Mouse (Mus musculus): ENCODE data around the gene Cttnbp2nl. TPM values are rescaled to one million over a fixed set of nuclear protein-coding genes. Genes with fewer than 3 reads are reported as not detected.

Cttnbp2nl gene
- polyA plus RNA-seq, 1 experiment from 2014 or later = 34.3 TPM

- WGBS = 88% methylated on average over 10 of the region's 10 CpGs
- no peak overlapping the region for H3K4me3 ChIP-seq
- H3K4me1 ChIP-seq = peaks cover 18% of the 10 kb centered on the region
- no peak for DNase-seq (ENCODE audit: extremely low spot score, low spot score)
- H3K36me3 ChIP-seq (replicated peaks) = peaks cover 94% of the 10 kb centered on the region
- no peak overlapping the region for H3K27ac ChIP-seq
- H3K27me3 ChIP-seq (ENCODE audit: poor library complexity, severe bottlenecking) = peaks cover 11% of the 10 kb centered on the region; the same call in 1 of the 2 replicates
- H3K9me3 ChIP-seq = no peaks in the 10 kb centered on the region
These were observed 47.9 kb downstream of the Cttnbp2nl start for GRCm38 (mm10) chr3:105005011-105005410.

GRCm38 (mm10) chr3:105003960-105004463 is 48.9 kb downstream of the Cttnbp2nl start:
- Histone ChIP-seq H3K4me3 (no peak overlapping the region), H3K27me3 (ENCODE audit: poor library complexity, severe bottlenecking) (peaks cover 16% of the 10 kb centered on the region; the same call in 1 of the 2 replicates), H3K9me3 (no peaks in the 10 kb centered on the region), H3K36me3 (replicated peaks) (peaks cover 84% of the 10 kb centered on the region), H3K27ac (no peak overlapping the region), H3K4me1 (peaks cover 18% of the 10 kb centered on the region)
- no peak for DNase-seq (ENCODE audit: extremely low spot score, low spot score)
- 68% methylated on average over 14 of the region's 14 CpGs for WGBS

GRCm38 (mm10) chr3:105001374-105001773 is 51.6 kb downstream of the Cttnbp2nl start:
- Histone ChIP-seq H3K4me3 (no peak overlapping the region), H3K9me3 (no peaks in the 10 kb centered on the region), H3K36me3 (replicated peaks) (peaks cover 57% of the 10 kb centered on the region), H3K27me3 (ENCODE audit: poor library complexity, severe bottlenecking) (peaks cover 16% of the 10 kb centered on the region; the same call in 1 of the 2 replicates), H3K27ac (no peak overlapping the region), H3K4me1 (peaks cover 38% of the 10 kb centered on the region)
- no peak for DNase-seq (ENCODE audit: extremely low spot score, low spot score)
- 72% methylated on average over 6 of the region's 6 CpGs for WGBS

- Histone ChIP-seq H3K4me1 (peaks cover 38% of the 10 kb centered on the region), H3K36me3 (replicated peaks) (peaks cover 49% of the 10 kb centered on the region), H3K27ac (no peak overlapping the region), H3K27me3 (ENCODE audit: poor library complexity, severe bottlenecking) (peaks cover 16% of the 10 kb centered on the region; the same call in 1 of the 2 replicates), H3K4me3 (no peak overlapping the region), H3K9me3 (no peaks in the 10 kb centered on the region)
- no peak for DNase-seq (ENCODE audit: extremely low spot score, low spot score)
- 87% methylated on average over 8 of the region's 8 CpGs for WGBS
These were observed 52.4 kb downstream of the Cttnbp2nl start for GRCm38 (mm10) chr3:105000561-105000960.

GRCm38 (mm10) chr3:104997563-104997962 is 55.4 kb downstream of the Cttnbp2nl start:
- WGBS = 39% methylated on average over 6 of the region's 6 CpGs
- 0 out of 2 replicates have a peak, but pooled peaks cover 10% of the 10 kb centered on the region for H3K27me3 ChIP-seq (ENCODE audit: poor library complexity, severe bottlenecking)
- no peak overlapping the region for H3K4me3 ChIP-seq
- peaks cover 19% of the 10 kb centered on the region for H3K36me3 ChIP-seq (replicated peaks)
- H3K9me3 ChIP-seq = no peaks in the 10 kb centered on the region
- peaks cover 41% of the 10 kb centered on the region for H3K4me1 ChIP-seq
- DNase-seq (ENCODE audit: extremely low spot score, low spot score) = no peak
- 0 out of 2 replicates have a peak overlapping the region, but pooled peaks have one; percentile 26 for H3K27ac ChIP-seq

- no peak for DNase-seq (ENCODE audit: extremely low spot score, low spot score)
- Histone ChIP-seq H3K4me1 (peaks cover 37% of the 10 kb centered on the region), H3K9me3 (no peaks in the 10 kb centered on the region), H3K27ac (no peak overlapping the region), H3K4me3 (no peak overlapping the region), H3K27me3 (ENCODE audit: poor library complexity, severe bottlenecking) (0 out of 2 replicates have a peak, but pooled peaks cover 5% of the 10 kb centered on the region), H3K36me3 (replicated peaks) (peaks cover 3% of the 10 kb centered on the region; the same call in 1 of the 2 replicates)
- 87% methylated on average over 7 of the region's 7 CpGs for WGBS
These were observed 57.2 kb downstream of the Cttnbp2nl start for GRCm38 (mm10) chr3:104995707-104996106.

- no peak for DNase-seq (ENCODE audit: extremely low spot score, low spot score)
- Histone ChIP-seq H3K36me3 (replicated peaks) (no peaks in the 10 kb centered on the region), H3K4me3 (no peak overlapping the region), H3K27ac (no peak overlapping the region), H3K27me3 (ENCODE audit: poor library complexity, severe bottlenecking) (0 out of 2 replicates have a peak, but pooled peaks cover under 1% of the 10 kb centered on the region), H3K9me3 (no peaks in the 10 kb centered on the region), H3K4me1 (peaks cover 37% of the 10 kb centered on the region)
- WGBS = 53% methylated on average over 3 of the region's 3 CpGs
These were observed 58.5 kb downstream of the Cttnbp2nl start for GRCm38 (mm10) chr3:104994415-104994841.

GRCm38 (mm10) chr3:104993800-104994199 is 59.1 kb downstream of the Cttnbp2nl start:
- WGBS = 55% methylated on average over 4 of the region's 4 CpGs
- no peaks in the 10 kb centered on the region for H3K36me3 ChIP-seq (replicated peaks)
- no peak overlapping the region for H3K4me3 ChIP-seq
- H3K27ac ChIP-seq = peak overlapping the region; percentile 7; the same call in 1 of the 2 replicates
- H3K27me3 ChIP-seq (ENCODE audit: poor library complexity, severe bottlenecking) = no peaks in the 10 kb centered on the region
- H3K9me3 ChIP-seq = no peaks in the 10 kb centered on the region
- peaks cover 36% of the 10 kb centered on the region for H3K4me1 ChIP-seq
- no peak for DNase-seq (ENCODE audit: extremely low spot score, low spot score)

- Histone ChIP-seq H3K4me1 (peaks cover 27% of the 10 kb centered on the region), H3K27me3 (ENCODE audit: poor library complexity, severe bottlenecking) (no peaks in the 10 kb centered on the region), H3K36me3 (replicated peaks) (no peaks in the 10 kb centered on the region), H3K4me3 (no peak overlapping the region), H3K27ac (no peak overlapping the region), H3K9me3 (no peaks in the 10 kb centered on the region)
- DNase-seq (ENCODE audit: extremely low spot score, low spot score) = peak; percentile 79
- WGBS = 13% methylated on average over 23 of the region's 23 CpGs
These were observed 60.1 kb downstream of the Cttnbp2nl start for GRCm38 (mm10) chr3:104992709-104993388.

GRCm38 (mm10) chr3:104991703-104992102 is 61.2 kb downstream of the Cttnbp2nl start:
- Histone ChIP-seq H3K9me3 (no peaks in the 10 kb centered on the region), H3K36me3 (replicated peaks) (no peaks in the 10 kb centered on the region), H3K27ac (no peak overlapping the region), H3K4me3 (no peak overlapping the region), H3K4me1 (peaks cover 17% of the 10 kb centered on the region), H3K27me3 (ENCODE audit: poor library complexity, severe bottlenecking) (no peaks in the 10 kb centered on the region)
- DNase-seq (ENCODE audit: extremely low spot score, low spot score) = no peak
- WGBS = 91% methylated on average over 5 of the region's 5 CpGs

- Histone ChIP-seq H3K4me1 (peaks cover 4% of the 10 kb centered on the region), H3K27me3 (ENCODE audit: poor library complexity, severe bottlenecking) (no peaks in the 10 kb centered on the region), H3K36me3 (replicated peaks) (no peaks in the 10 kb centered on the region), H3K27ac (no peak overlapping the region), H3K9me3 (no peaks in the 10 kb centered on the region), H3K4me3 (no peak overlapping the region)
- no peak for DNase-seq (ENCODE audit: extremely low spot score, low spot score)
- WGBS = 81% methylated on average over 5 of the region's 5 CpGs
These were observed 65.1 kb downstream of the Cttnbp2nl start for GRCm38 (mm10) chr3:104987884-104988283.

GRCm38 (mm10) chr3:104979735-104980134 is 73.2 kb downstream of the Cttnbp2nl start:
- 70% methylated on average over 5 of the region's 5 CpGs for whole genome bisulfite sequencing
- no peak overlapping the region for H3K4me3 ChIP-seq

More at GRCm38 (mm10) chr3:104979735-104980134, 73.2 kb downstream of the Cttnbp2nl start:
- no peak for DNase-seq (ENCODE audit: extremely low spot score, low spot score)
- Histone ChIP-seq H3K27ac (no peak overlapping the region), H3K4me1 (no peaks in the 10 kb centered on the region), H3K36me3 (replicated peaks) (no peaks in the 10 kb centered on the region), H3K27me3 (ENCODE audit: poor library complexity, severe bottlenecking) (no peaks in the 10 kb centered on the region), H3K9me3 (no peaks in the 10 kb centered on the region)

Measured in forebrain, embryonic 10.5 days (tissue).